Mouse (Mus musculus): ENCODE measurements around the gene Pygb. TPM values are rescaled to one million over a fixed set of nuclear protein-coding genes. Genes with fewer than 3 reads are reported as not detected.

The Pygb gene
- total RNA-seq, 2 experiments from 2014 or later: 203 to 212 TPM

GRCm38 (mm10) chr2:150859709-150860470, 73.4 kb downstream of the Pygb start:
- no peak for TF ChIP-seq CTCF (conservative IDR thresholded peaks at IDR 0.05)
- H3K27ac ChIP-seq: 0 out of 2 replicates have a peak overlapping the region, but pooled peaks have one; percentile 1
- DNase-seq (ENCODE audit: low spot score in 2 of 2): no peak
- H3K4me3 ChIP-seq: no peak overlapping the region

- Histone ChIP-seq H3K27ac (no peak overlapping the region), H3K4me3 (no peak overlapping the region)
- no peak for DNase-seq (ENCODE audit: low spot score in 2 of 2)
- peak; percentile 56 for TF ChIP-seq CTCF (conservative IDR thresholded peaks at IDR 0.05)
These were observed 74.6 kb downstream of the Pygb start for GRCm38 (mm10) chr2:150861128-150861527.

- no peak for TF ChIP-seq CTCF (conservative IDR thresholded peaks at IDR 0.05)
- DNase-seq (ENCODE audit: low spot score in 2 of 2): no peak
- Histone ChIP-seq H3K27ac (no peak overlapping the region), H3K4me3 (no peak overlapping the region)
These were observed 80.5 kb downstream of the Pygb start for GRCm38 (mm10) chr2:150867021-150867420.

GRCm38 (mm10) chr2:150869446-150869845, 82.9 kb downstream of the Pygb start:
- TF ChIP-seq CTCF (conservative IDR thresholded peaks at IDR 0.05): no peak
- Histone ChIP-seq H3K27ac (no peak overlapping the region), H3K4me3 (no peak overlapping the region)
- no peak for DNase-seq (ENCODE audit: low spot score in 2 of 2)

GRCm38 (mm10) chr2:150874508-150874907, 88.0 kb downstream of the Pygb start:
- Histone ChIP-seq H3K4me3 (no peak overlapping the region), H3K27ac (no peak overlapping the region)
- no peak for DNase-seq (ENCODE audit: low spot score in 2 of 2)
- no peak for TF ChIP-seq CTCF (conservative IDR thresholded peaks at IDR 0.05)

GRCm38 (mm10) chr2:150875226-150875625, 88.7 kb downstream of the Pygb start:
- no peak for TF ChIP-seq CTCF (conservative IDR thresholded peaks at IDR 0.05)
- DNase-seq (ENCODE audit: low spot score in 2 of 2): no peak
- Histone ChIP-seq H3K27ac (no peak overlapping the region), H3K4me3 (no peak overlapping the region)

- DNase-seq (ENCODE audit: low spot score in 2 of 2): no peak
- Histone ChIP-seq H3K27ac (no peak overlapping the region), H3K4me3 (no peak overlapping the region)
- TF ChIP-seq CTCF (conservative IDR thresholded peaks at IDR 0.05): no peak
These were observed 91.0 kb downstream of the Pygb start for GRCm38 (mm10) chr2:150877561-150877960.

Other genes with a start within 250 kb of the Pygb start
- gene Cst7, start 216.3 kb upstream of the Pygb start, total RNA-seq (2021): under 1 TPM in 1 of 2 experiments, not detected in 1; 0.38 TPM
- gene Apmap, start 178.2 kb upstream of the Pygb start, total RNA-seq (2021): 10 to 100 TPM; 56.7 to 57.2 TPM
- gene Acss1, start 118.2 kb upstream of the Pygb start, total RNA-seq (2021): 10 to 100 TPM; 26.4 to 26.8 TPM
- under 1 TPM in 1 of 2 experiments, not detected in 1; 0.12 TPM for gene Vsx1, start 97.4 kb upstream of the Pygb start, total RNA-seq (2021)
- gene Entpd6, start 37.7 kb upstream of the Pygb start, total RNA-seq (2021): 10 to 100 TPM; 65.5 to 68.9 TPM
- 100 to 1,000 TPM; 314 to 317 TPM for gene Abhd12, start 118.0 kb downstream of the Pygb start, total RNA-seq (2021)
- 1 to 10 TPM; 1.0 to 2.0 TPM for gene Gins1, start 118.7 kb downstream of the Pygb start, total RNA-seq (2021)